Mouse (Mus musculus) ovary, adult 10 weeks (tissue): ENCODE data around the gene Mrgprg. TPM values are rescaled to one million over a fixed set of nuclear protein-coding genes. Genes with fewer than 3 reads are reported as not detected.

ENCODE experiments used
- polyA plus RNA-seq: library from polyadenylated mRNA; stranded (reverse); fragments of 350-450 nt; fragmentation: Illumina TruSeq; extraction: RNeasy Lipid Tissue Mini Kit (QIAGEN cat#74804); gene quantifications from one replicate; pipeline ENCODE4 v1.2.3, GENCODE M21; 2014

Mrgprg gene
- not detected for polyA plus RNA-seq

GRCm38 (mm10) chr7:143766893-143767292 is at the start of gene Mrgprg:
Mrgprg (minus strand) TSS chr7:143766993.

GRCm38 (mm10) chr7:143783996-143784829 is 17.4 kb upstream of the Mrgprg start, which contains the start of gene Mrgpre:
Mrgpre (minus strand) TSS chr7:143784500.

GRCm38 (mm10) chr7:143756125-143757026 is 10.4 kb downstream of the Mrgprg start, which contains the start of gene Osbpl5:
Osbpl5 (minus strand) TSS chr7:143756985.

Other genes starting within 250 kb of the Mrgprg start
- 135 TPM for gene Nap1l4, start 217.9 kb downstream of the Mrgprg start, polyA plus RNA-seq
- gene Cars, start 166.9 kb downstream of the Mrgprg start, polyA plus RNA-seq = 17.6 TPM
- 0.88 TPM for gene Tnfrsf26, start 138.3 kb downstream of the Mrgprg start, polyA plus RNA-seq
- gene Tnfrsf22, start 117.3 kb downstream of the Mrgprg start, polyA plus RNA-seq = 8.1 TPM
- gene Tnfrsf23, start 81.1 kb downstream of the Mrgprg start, polyA plus RNA-seq = 2.8 TPM
- 4.2 TPM for gene Osbpl5, start 10.0 kb downstream of the Mrgprg start, polyA plus RNA-seq
- gene Mrgpre, start 17.5 kb upstream of the Mrgprg start, polyA plus RNA-seq = 0.26 TPM
- gene Nadsyn1, start 55.9 kb upstream of the Mrgprg start, polyA plus RNA-seq = 3.2 TPM
- gene Dhcr7, start 56.2 kb upstream of the Mrgprg start, polyA plus RNA-seq = 7.1 TPM
- not detected for gene Gm498, start 99.8 kb upstream of the Mrgprg start, polyA plus RNA-seq
- 1.6 TPM for gene Shank2, start 234.9 kb upstream of the Mrgprg start, polyA plus RNA-seq